Mouse (Mus musculus) midbrain, embryonic 15.5 days (tissue): ENCODE measurements around the gene Prdm16. TPM values are rescaled to one million over a fixed set of nuclear protein-coding genes. Genes with fewer than 3 reads are reported as not detected.

Source experiments
- ATAC-seq: fragments of 200-750 bp; cut with Nextera tagmentation; replicated peaks from 2 replicates; pipeline ENCODE4 v1.8.0; 2017; ENCODE audit warnings: moderate TSS enrichment
- H3K27ac ChIP-seq: fragments of 300-500 bp; sonication (generic); 2 replicates; pipeline ENCODE4 v1.5.1; 2015; ENCODE audit warnings: mild to moderate bottlenecking, inconsistent platforms
- H3K27me3 ChIP-seq: fragments of 300-500 bp; sonication (generic); replicated peaks from 2 replicates; pipeline ENCODE4 v1.6.1; 2015; ENCODE audit warnings: inconsistent platforms
- H3K36me3 ChIP-seq: fragments of 300-500 bp; sonication (generic); replicated peaks from 2 replicates; pipeline ENCODE4 v1.6.1; 2015; ENCODE audit warnings: inconsistent platforms
- H3K4me1 ChIP-seq: fragments of 300-500 bp; sonication (generic); 2 replicates; pipeline ENCODE4 v1.6.1; 2015; ENCODE audit warnings: inconsistent platforms
- H3K4me2 ChIP-seq: fragments of 300-500 bp; sonication (generic); 2 replicates; pipeline ENCODE4 v1.6.1; 2015; ENCODE audit warnings: inconsistent platforms, mild to moderate bottlenecking, moderate library complexity
- H3K4me3 ChIP-seq: fragments of 300-500 bp; sonication (generic); 2 replicates; pipeline ENCODE4 v1.5.1; 2015; ENCODE audit warnings: mild to moderate bottlenecking, inconsistent platforms
- H3K9ac ChIP-seq: fragments of 300-500 bp; sonication (generic); 2 replicates; pipeline ENCODE4 v1.6.1; 2015; ENCODE audit warnings: mild to moderate bottlenecking, inconsistent platforms
- H3K9me3 ChIP-seq: fragments of 300-500 bp; sonication (generic); 2 replicates; pipeline ENCODE4 v1.6.1; 2016; ENCODE audit warnings: inconsistent platforms
- WGBS: fragments of 180-500 bp; shearing (Covaris S2); methylation state at CpG from one replicate; pipeline ENCODE4 v1.1.7; 2015; ENCODE audit warnings: mixed read lengths; 5-methylcytosine and 5-hydroxymethylcytosine counted together
- polyA plus RNA-seq: library from polyadenylated mRNA; unstranded; fragments of >200 nt; fragmentation: Nextera tagmentation; extraction: Ambion mirVana; gene quantifications from 2 replicates; pipeline ENCODE4 v1.2.1, GENCODE M21; 2015

The Prdm16 gene
- polyA plus RNA-seq, 1 experiment from 2014 or later, result 11.5 TPM

GRCm38 (mm10) chr4:154267511-154267910 is 369.2 kb downstream of the Prdm16 start:
- no peaks in the 10 kb centered on the region for H3K4me1 ChIP-seq
- no peak for ATAC-seq
- H3K4me2 ChIP-seq, result no peak overlapping the region
- WGBS, result 81% methylated on average over 6 of the region's 6 CpGs
- no peak overlapping the region for H3K27ac ChIP-seq
- H3K36me3 ChIP-seq, result no peaks in the 10 kb centered on the region
- H3K9me3 ChIP-seq, result no peaks in the 10 kb centered on the region
- no peak overlapping the region for H3K9ac ChIP-seq
- no peak overlapping the region for H3K4me3 ChIP-seq
- H3K27me3 ChIP-seq, result no peaks in the 10 kb centered on the region

Other genes with a start within 250 kb of the Prdm16 start
- gene Actrt2, start 31.0 kb upstream of the Prdm16 start, polyA plus RNA-seq, result not detected in 2 replicates
- 1.6 and 1.7 TPM in 2 replicates for gene Ttc34, start 200.6 kb upstream of the Prdm16 start, polyA plus RNA-seq
- 0.31 and 0.49 TPM in 2 replicates for gene Mmel1, start 232.7 kb upstream of the Prdm16 start, polyA plus RNA-seq